23 mouse cellular contexts compared by ENCODE assay signal in the genomic region with DNA sequence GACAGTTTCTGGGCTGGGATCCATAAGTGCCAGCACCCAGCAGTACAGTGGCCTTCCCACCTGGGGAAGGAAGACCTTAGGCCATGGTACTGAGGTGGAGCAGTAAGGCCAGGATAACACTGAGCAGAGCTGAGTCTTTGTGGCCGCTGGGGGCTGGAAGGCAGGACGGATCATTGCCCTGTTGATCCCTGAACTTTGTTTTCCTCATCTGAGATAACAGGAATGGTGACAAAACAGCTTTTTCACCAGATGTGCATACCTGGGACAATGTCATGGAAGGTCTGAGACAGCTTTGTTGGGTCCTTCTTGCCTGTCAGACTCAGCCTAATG. TPM values are rescaled to one million over a fixed set of nuclear protein-coding genes. Genes with fewer than 3 reads are reported as not detected.
DNase-seq lines count a peak whose midpoint lies in the region; ATAC-seq and TF ChIP-seq lines count a peak whose summit lies in the region.
"Had no signal": no experiment of that assay in that cellular context is flagged by ENCODE, and none has a peak within 500 bp of the region (broad histone marks: within the 10 kb centered on the region; RNA-seq: fewer than 3 reads in every experiment).

No protein-coding gene starts in this region.

- H3K9ac ChIP-seq in embryonic facial prominence, embryonic 14.5 days (ENCODE audit: low read depth, low read length), result peak overlapping the region; percentile 34; the same call in 1 of the 2 replicates
- H3K9ac ChIP-seq in liver, adult 2 months (ENCODE audit: low read depth, low read length), result peak overlapping the region; percentile 90
- H3K9ac ChIP-seq in intestine, embryonic 15.5 days, result no peak overlapping the region
- H3K9ac ChIP-seq in liver, postnatal 0 days (replicated peaks), result peak overlapping the region; percentile 36
- H3K9ac ChIP-seq in midbrain, embryonic 16.5 days (ENCODE audit: low read depth, low read length), result no peak overlapping the region
- H3K9ac ChIP-seq: hindbrain, embryonic 12.5 days had no signal

- no peak overlapping the region for H3K27ac ChIP-seq in embryonic facial prominence, embryonic 14.5 days (replicated peaks; ENCODE audit: low read depth, low read length)
- no peak overlapping the region for H3K27ac ChIP-seq in embryonic facial prominence, embryonic 10.5 days (replicated peaks)
- peak overlapping the region; percentile 98 for H3K27ac ChIP-seq in liver, adult 2 months (replicated peaks; ENCODE audit: insufficient read depth, low read depth, low read length)
- no peak overlapping the region for H3K27ac ChIP-seq in intestine, embryonic 15.5 days
- peak overlapping the region; percentile 87 for H3K27ac ChIP-seq in liver, postnatal 0 days (ENCODE audit: low read depth)
- no peak overlapping the region for H3K27ac ChIP-seq in midbrain, embryonic 16.5 days (ENCODE audit: low read length)
- H3K27ac ChIP-seq: hindbrain, embryonic 12.5 days had no signal

- peaks cover 3% of the 10 kb centered on the region; the same call in 1 of the 2 replicates for H3K79me2 ChIP-seq in liver, adult 2 months (ENCODE audit: control insufficient read depth, insufficient read depth, low read length)

- ATAC-seq in embryonic facial prominence, embryonic 14.5 days (ENCODE audit: low read depth), result 0 out of 2 replicates have a peak, but pooled peaks have one; percentile 24
- ATAC-seq in intestine, embryonic 15.5 days, result no peak; the same call in 1 of the 2 replicates
- ATAC-seq in liver, postnatal 0 days, result peak; percentile 47
- no peak for ATAC-seq in midbrain, embryonic 16.5 days
- ATAC-seq: activated CD4-positive, CD25-positive, alpha-beta regulatory T cell, adult 4 months had no signal

- WGBS in embryonic facial prominence, embryonic 14.5 days, result 70% methylated on average over 2 of the region's 2 CpGs
- 77% methylated on average over 2 of the region's 2 CpGs for WGBS in embryonic facial prominence, embryonic 10.5 days
- 11% methylated on average over 2 of the region's 2 CpGs for WGBS in liver, adult 2 months
- WGBS in intestine, embryonic 15.5 days, result 38% methylated on average over 2 of the region's 2 CpGs
- 53% methylated on average over 2 of the region's 2 CpGs for WGBS in liver, postnatal 0 days (ENCODE audit: insufficient replicate concordance)
- WGBS in midbrain, embryonic 16.5 days, result 89% methylated on average over 2 of the region's 2 CpGs

- TF ChIP-seq EP300 in liver, postnatal 0 days (IDR thresholded peaks at IDR 0.05; ENCODE audit: low read depth), result no peak

- H3K4me2 ChIP-seq in embryonic facial prominence, embryonic 14.5 days (ENCODE audit: low read depth, low read length), result no peak overlapping the region
- H3K4me2 ChIP-seq in intestine, embryonic 15.5 days (replicated peaks), result peak overlapping the region; percentile 43
- peak overlapping the region; percentile 50 for H3K4me2 ChIP-seq in liver, postnatal 0 days (ENCODE audit: low read depth, low read length)
- H3K4me2 ChIP-seq in midbrain, embryonic 16.5 days (ENCODE audit: low read length), result no peak overlapping the region
- H3K4me2 ChIP-seq: hindbrain, embryonic 12.5 days had no signal

- no peaks in the 10 kb centered on the region for H3K36me3 ChIP-seq in embryonic facial prominence, embryonic 14.5 days (ENCODE audit: control insufficient read depth, insufficient read depth, low read length)
- H3K36me3 ChIP-seq in embryonic facial prominence, embryonic 10.5 days (replicated peaks), result no peaks in the 10 kb centered on the region
- peaks cover 20% of the 10 kb centered on the region for H3K36me3 ChIP-seq in liver, adult 2 months (ENCODE audit: control insufficient read depth, insufficient read depth, low read length)
- H3K36me3 ChIP-seq in intestine, embryonic 15.5 days, result no peaks in the 10 kb centered on the region
- H3K36me3 ChIP-seq in liver, postnatal 0 days (replicated peaks; ENCODE audit: insufficient read depth, low read length), result no peaks in the 10 kb centered on the region
- H3K36me3 ChIP-seq in midbrain, embryonic 16.5 days (ENCODE audit: control insufficient read depth, insufficient read depth, low read length), result no peaks in the 10 kb centered on the region
- H3K36me3 ChIP-seq: hindbrain, embryonic 12.5 days had no signal

- no peak for DNase-seq in embryonic facial prominence, embryonic 14.5 days (ENCODE audit: low spot score)
- DNase-seq in embryonic facial prominence, embryonic 10.5 days (ENCODE audit: low spot score), result no peak
- peak; percentile 78 for DNase-seq in liver, adult 2 months (ENCODE audit: extremely low read depth, low read depth, low spot score)
- no peak for DNase-seq in liver
- DNase-seq in liver, postnatal 0 days, result no peak
- DNase-seq in gastrocnemius, postnatal 14 days, result no peak
- DNase-seq: cerebellum, adult 9-11 months; embryo, embryonic 11 days; kidney, adult 2 months; thymus, postnatal 36 days had no signal

- no peaks in the 10 kb centered on the region for H3K4me1 ChIP-seq in embryonic facial prominence, embryonic 14.5 days (ENCODE audit: control insufficient read depth, insufficient read depth, low read length)
- H3K4me1 ChIP-seq in embryonic facial prominence, embryonic 10.5 days, result peaks cover 9% of the 10 kb centered on the region; the same call in 1 of the 2 replicates
- peaks cover 16% of the 10 kb centered on the region for H3K4me1 ChIP-seq in liver, adult 2 months (ENCODE audit: control insufficient read depth, insufficient read depth, low read length)
- H3K4me1 ChIP-seq in intestine, embryonic 15.5 days (replicated peaks), result 0 out of 2 replicates have a peak, but pooled peaks cover 5% of the 10 kb centered on the region
- H3K4me1 ChIP-seq in liver, postnatal 0 days (ENCODE audit: insufficient read depth), result no peaks in the 10 kb centered on the region
- H3K4me1 ChIP-seq in midbrain, embryonic 16.5 days (ENCODE audit: control insufficient read depth, insufficient read depth, low read length), result no peaks in the 10 kb centered on the region
- H3K4me1 ChIP-seq: hindbrain, embryonic 12.5 days had no signal

- H3K27me3 ChIP-seq in embryonic facial prominence, embryonic 14.5 days (replicated peaks; ENCODE audit: control insufficient read depth, insufficient read depth, low read length), result no peaks in the 10 kb centered on the region; the same call in 1 of the 2 replicates
- peaks cover 15% of the 10 kb centered on the region for H3K27me3 ChIP-seq in embryonic facial prominence, embryonic 10.5 days (replicated peaks; ENCODE audit: low read depth, poor library complexity, severe bottlenecking)
- no peaks in the 10 kb centered on the region for H3K27me3 ChIP-seq in liver, adult 2 months (ENCODE audit: control insufficient read depth, insufficient read depth, low read length)
- H3K27me3 ChIP-seq in intestine, embryonic 15.5 days (replicated peaks), result no peaks in the 10 kb centered on the region
- H3K27me3 ChIP-seq in liver, postnatal 0 days (ENCODE audit: insufficient read depth, low read length), result peaks cover 3% of the 10 kb centered on the region; the same call in 1 of the 2 replicates
- peaks cover 1% of the 10 kb centered on the region; the same call in 1 of the 2 replicates for H3K27me3 ChIP-seq in midbrain, embryonic 16.5 days (ENCODE audit: control insufficient read depth, insufficient read depth, low read depth, low read length)
- H3K27me3 ChIP-seq: hindbrain, embryonic 12.5 days had no signal

- no peak for TF ChIP-seq POLR2A in liver, adult 2 months (IDR thresholded peaks at IDR 0.05; ENCODE audit: extremely low read depth, insufficient read depth, low read length)

- intact Hi-C loops in gastrocnemius, postnatal 14 days (cut with DNase I; ENCODE audit: low total_unique reads), result no loop called here

- H3K9me3 ChIP-seq in embryonic facial prominence, embryonic 14.5 days (ENCODE audit: control insufficient read depth, low read length), result no peaks in the 10 kb centered on the region
- no peaks in the 10 kb centered on the region for H3K9me3 ChIP-seq in embryonic facial prominence, embryonic 10.5 days
- no peaks in the 10 kb centered on the region for H3K9me3 ChIP-seq in intestine, embryonic 15.5 days
- H3K9me3 ChIP-seq in liver, postnatal 0 days (ENCODE audit: low read length), result no peaks in the 10 kb centered on the region
- no peaks in the 10 kb centered on the region for H3K9me3 ChIP-seq in midbrain, embryonic 16.5 days (replicated peaks; ENCODE audit: control insufficient read depth, low read length, poor library complexity, severe bottlenecking)
- H3K9me3 ChIP-seq: hindbrain, embryonic 12.5 days had no signal

- H3K4me3 ChIP-seq in embryonic facial prominence, embryonic 14.5 days (ENCODE audit: low read depth, low read length), result no peak overlapping the region
- no peak overlapping the region for H3K4me3 ChIP-seq in embryonic facial prominence, embryonic 10.5 days
- H3K4me3 ChIP-seq in liver, adult 2 months (ENCODE audit: insufficient read depth, low read depth, low read length), result peak overlapping the region; percentile 77
- no peak overlapping the region; the same call in 1 of the 2 replicates for H3K4me3 ChIP-seq in intestine, embryonic 15.5 days (replicated peaks)
- peak overlapping the region; percentile 34 for H3K4me3 ChIP-seq in liver, postnatal 0 days (ENCODE audit: low read depth, low read length)
- H3K4me3 ChIP-seq in midbrain, embryonic 16.5 days (ENCODE audit: low read depth, low read length), result no peak overlapping the region
- H3K4me3 ChIP-seq: hindbrain, embryonic 12.5 days had no signal

- no peak for TF ChIP-seq CTCF in liver, adult 2 months (IDR thresholded peaks at IDR 0.05; ENCODE audit: low read depth, low read length)
- no peak for TF ChIP-seq CTCF in liver, postnatal 0 days (IDR thresholded peaks at IDR 0.05; ENCODE audit: low read depth)

RNA-seq across cellular contexts. Expression of a gene that starts 0.9 kb away (rescaled TPM):
- polyA plus RNA-seq in embryonic facial prominence, embryonic 14.5 days (2014; fragmentation: Nextera tagmentation; extraction: Ambion mirVana), result 7.6 and 12.9 TPM in 2 replicates
- polyA plus RNA-seq in embryonic facial prominence, embryonic 10.5 days (2016; fragmentation: Nextera tagmentation; extraction: Ambion mirVana), result 1.8 and 1.9 TPM in 2 replicates
- total RNA-seq in liver, adult 2 months (2014; rRNA removed), result 511 and 549 TPM in 2 replicates
- polyA plus RNA-seq in liver, adult 2 months (2012; rRNA removed), result 1,037 and 1,096 TPM in 2 replicates
- polyA plus RNA-seq in intestine, embryonic 15.5 days (2015; fragmentation: Nextera tagmentation; extraction: Ambion mirVana), result 4.8 TPM in 2 replicates
- 316 TPM in 2 replicates for polyA plus RNA-seq in liver, postnatal 0 days (2015; fragmentation: Nextera tagmentation; extraction: Ambion mirVana)
- polyA plus RNA-seq in midbrain, embryonic 16.5 days (2015; fragmentation: Nextera tagmentation; extraction: Ambion mirVana), result not detected in 2 replicates
- total RNA-seq in gastrocnemius, postnatal 14 days (2021), result not detected
- total RNA-seq: megakaryocyte-erythroid progenitor cell, adult 5-6 weeks had no signal
- polyA plus RNA-seq: activated CD4-positive, CD25-positive, alpha-beta regulatory T cell, adult 4 months; erythroblast, embryonic 14.5 days; heart, embryonic 14.5 days; hindbrain, embryonic 12.5 days; testis, adult 2 months had no signal

RNA-seq across cellular contexts. Expression of a gene that starts 9.6 kb away (rescaled TPM):
- polyA plus RNA-seq in embryonic facial prominence, embryonic 14.5 days (2014; fragmentation: Nextera tagmentation; extraction: Ambion mirVana), result 0.88 and 3.6 TPM in 2 replicates
- not detected in 2 replicates for polyA plus RNA-seq in embryonic facial prominence, embryonic 10.5 days (2016; fragmentation: Nextera tagmentation; extraction: Ambion mirVana)
- total RNA-seq in liver, adult 2 months (2014; rRNA removed), result 0.46 TPM in 1 of 2 replicates, not detected in the other
- polyA plus RNA-seq in liver, adult 2 months (2012; rRNA removed), result 1.0 TPM in 1 of 2 replicates, not detected in the other
- not detected in 2 replicates for polyA plus RNA-seq in intestine, embryonic 15.5 days (2015; fragmentation: Nextera tagmentation; extraction: Ambion mirVana)
- not detected in 2 replicates for polyA plus RNA-seq in liver, postnatal 0 days (2015; fragmentation: Nextera tagmentation; extraction: Ambion mirVana)
- not detected in 2 replicates for polyA plus RNA-seq in midbrain, embryonic 16.5 days (2015; fragmentation: Nextera tagmentation; extraction: Ambion mirVana)
- total RNA-seq in gastrocnemius, postnatal 14 days (2021), result not detected
- total RNA-seq: adrenal gland, postnatal 36 days; gastrocnemius, postnatal 4 days; layer of hippocampus, postnatal 25 days; megakaryocyte-erythroid progenitor cell, adult 5-6 weeks had no signal
- polyA plus RNA-seq: activated CD4-positive, CD25-positive, alpha-beta regulatory T cell, adult 4 months; erythroblast, embryonic 14.5 days; heart, embryonic 14.5 days; hindbrain, embryonic 12.5 days; limb, embryonic 11.5 days; neural tube, embryonic 14.5 days; testis, adult 2 months had no signal

RNA-seq across cellular contexts. Expression of a gene that starts 11.9 kb away (rescaled TPM):
- not detected in 2 replicates for polyA plus RNA-seq in embryonic facial prominence, embryonic 14.5 days (2014; fragmentation: Nextera tagmentation; extraction: Ambion mirVana)
- polyA plus RNA-seq in embryonic facial prominence, embryonic 10.5 days (2016; fragmentation: Nextera tagmentation; extraction: Ambion mirVana), result not detected in 2 replicates
- not detected in 2 replicates for total RNA-seq in liver, adult 2 months (2014; rRNA removed)
- polyA plus RNA-seq in liver, adult 2 months (2012; rRNA removed), result not detected in 2 replicates
- polyA plus RNA-seq in intestine, embryonic 15.5 days (2015; fragmentation: Nextera tagmentation; extraction: Ambion mirVana), result not detected in 2 replicates
- not detected in 2 replicates for polyA plus RNA-seq in liver, postnatal 0 days (2015; fragmentation: Nextera tagmentation; extraction: Ambion mirVana)
- not detected in 2 replicates for polyA plus RNA-seq in midbrain, embryonic 16.5 days (2015; fragmentation: Nextera tagmentation; extraction: Ambion mirVana)
- total RNA-seq in gastrocnemius, postnatal 14 days (2021), result not detected
- total RNA-seq: gastrocnemius, postnatal 4 days; layer of hippocampus, postnatal 25 days; megakaryocyte-erythroid progenitor cell, adult 5-6 weeks had no signal
- polyA plus RNA-seq: activated CD4-positive, CD25-positive, alpha-beta regulatory T cell, adult 4 months; erythroblast, embryonic 14.5 days; heart, embryonic 14.5 days; hindbrain, embryonic 12.5 days; limb, embryonic 11.5 days had no signal

RNA-seq across cellular contexts. Expression of a gene that starts 13.7 kb away (rescaled TPM):
- polyA plus RNA-seq in embryonic facial prominence, embryonic 14.5 days (2014; fragmentation: Nextera tagmentation; extraction: Ambion mirVana), result 1.4 and 2.3 TPM in 2 replicates
- 2.9 and 3.6 TPM in 2 replicates for polyA plus RNA-seq in embryonic facial prominence, embryonic 10.5 days (2016; fragmentation: Nextera tagmentation; extraction: Ambion mirVana)
- 1.0 TPM in 2 replicates for total RNA-seq in liver, adult 2 months (2014; rRNA removed)
- 0.34 and 0.77 TPM in 2 replicates for polyA plus RNA-seq in liver, adult 2 months (2012; rRNA removed)
- polyA plus RNA-seq in intestine, embryonic 15.5 days (2015; fragmentation: Nextera tagmentation; extraction: Ambion mirVana), result 1.6 and 2.0 TPM in 2 replicates
- polyA plus RNA-seq in liver, postnatal 0 days (2015; fragmentation: Nextera tagmentation; extraction: Ambion mirVana), result 0.14 and 0.21 TPM in 2 replicates
- 37.0 and 38.4 TPM in 2 replicates for polyA plus RNA-seq in midbrain, embryonic 16.5 days (2015; fragmentation: Nextera tagmentation; extraction: Ambion mirVana)
- total RNA-seq in gastrocnemius, postnatal 14 days (2021), result not detected
- polyA plus RNA-seq: erythroblast, embryonic 14.5 days had no signal

RNA-seq across cellular contexts. Expression of a gene that starts 20.4 kb away (rescaled TPM):
- polyA plus RNA-seq in embryonic facial prominence, embryonic 14.5 days (2014; fragmentation: Nextera tagmentation; extraction: Ambion mirVana), result not detected in 2 replicates
- polyA plus RNA-seq in embryonic facial prominence, embryonic 10.5 days (2016; fragmentation: Nextera tagmentation; extraction: Ambion mirVana), result 0.22 TPM in 1 of 2 replicates, not detected in the other
- 0.60 and 1.4 TPM in 2 replicates for total RNA-seq in liver, adult 2 months (2014; rRNA removed)
- not detected in 2 replicates for polyA plus RNA-seq in liver, adult 2 months (2012; rRNA removed)
- 0.54 TPM in 1 of 2 replicates, not detected in the other for polyA plus RNA-seq in intestine, embryonic 15.5 days (2015; fragmentation: Nextera tagmentation; extraction: Ambion mirVana)
- not detected in 2 replicates for polyA plus RNA-seq in liver, postnatal 0 days (2015; fragmentation: Nextera tagmentation; extraction: Ambion mirVana)
- 0.39 TPM in 1 of 2 replicates, not detected in the other for polyA plus RNA-seq in midbrain, embryonic 16.5 days (2015; fragmentation: Nextera tagmentation; extraction: Ambion mirVana)
- not detected for total RNA-seq in gastrocnemius, postnatal 14 days (2021)
- total RNA-seq: gastrocnemius, postnatal 4 days; layer of hippocampus, postnatal 25 days had no signal
- polyA plus RNA-seq: activated CD4-positive, CD25-positive, alpha-beta regulatory T cell, adult 4 months; erythroblast, embryonic 14.5 days; heart, embryonic 14.5 days; hindbrain, embryonic 12.5 days; kidney, adult 2 months; limb, embryonic 11.5 days; testis, adult 2 months had no signal

Comparison
In these comparisons a context has a peak if more than half of its experiments do, and no peak if none do; other contexts are left out.
1. ATAC-seq: peak in embryonic facial prominence, embryonic 14.5 days (single experiment) and liver, postnatal 0 days (single experiment); none in intestine, embryonic 15.5 days (single experiment) and midbrain, embryonic 16.5 days (single experiment).
2. H3K27ac ChIP-seq: peak in liver, adult 2 months (single experiment) and liver, postnatal 0 days (single experiment); none in embryonic facial prominence, embryonic 14.5 days (single experiment), embryonic facial prominence, embryonic 10.5 days (single experiment), intestine, embryonic 15.5 days (single experiment) and midbrain, embryonic 16.5 days (single experiment).
3. H3K4me2 ChIP-seq: peak in intestine, embryonic 15.5 days (single experiment) and liver, postnatal 0 days (single experiment); none in embryonic facial prominence, embryonic 14.5 days (single experiment) and midbrain, embryonic 16.5 days (single experiment).
4. H3K4me3 ChIP-seq: peak in liver, adult 2 months (single experiment) and liver, postnatal 0 days (single experiment); none in embryonic facial prominence, embryonic 14.5 days (single experiment), embryonic facial prominence, embryonic 10.5 days (single experiment), intestine, embryonic 15.5 days (single experiment) and midbrain, embryonic 16.5 days (single experiment).
5. H3K9ac ChIP-seq: peak in embryonic facial prominence, embryonic 14.5 days (single experiment), liver, adult 2 months (single experiment) and liver, postnatal 0 days (single experiment); none in intestine, embryonic 15.5 days (single experiment) and midbrain, embryonic 16.5 days (single experiment).
6. RNA of a gene that starts 0.9 kb away (polyA plus RNA-seq): 1,037 to 1,096 TPM in liver, adult 2 months and 316 TPM in liver, postnatal 0 days; 7.6 to 12.9 TPM in embryonic facial prominence, embryonic 14.5 days, 4.8 TPM in intestine, embryonic 15.5 days, 1.8 to 1.9 TPM in embryonic facial prominence, embryonic 10.5 days and not detected in midbrain, embryonic 16.5 days; every median in the first group is over 10 times any median in the second.